Mouse (Mus musculus): ENCODE data around the gene Tmem136.

DNA sequence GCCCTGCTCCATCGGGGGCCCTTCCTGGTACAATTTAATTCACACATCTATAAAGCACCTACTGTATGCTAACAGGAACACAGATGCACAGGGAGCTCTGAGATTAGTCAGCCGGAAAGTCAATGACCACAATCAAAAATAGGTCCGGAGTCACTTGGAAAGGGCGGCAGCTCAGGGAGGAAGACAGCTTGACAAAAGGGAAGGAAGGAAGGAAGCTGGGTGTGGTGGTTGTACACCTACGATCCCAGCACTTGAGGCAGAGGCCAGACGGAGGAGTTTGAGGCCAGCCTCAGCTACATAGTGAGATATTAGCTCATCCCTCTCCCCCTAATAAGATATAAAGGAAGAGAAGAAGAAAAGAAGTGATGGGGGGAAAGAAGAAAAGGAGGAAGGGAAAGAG is 39.6 kb upstream of the Tmem136 start:
- TF ChIP-seq CTCF (IDR thresholded peaks at IDR 0.05; ENCODE audit: low read depth) (no peak), EP300 (IDR thresholded peaks at IDR 0.05; ENCODE audit: low read depth) (no peak)
